Mouse (Mus musculus) frontal cortex, adult 2 months (tissue): ENCODE measurements around the gene Olfr588-ps1. TPM values are rescaled to one million over a fixed set of nuclear protein-coding genes. Genes with fewer than 3 reads are reported as not detected.
"Not testable (repeated sequence)": the region's sequence is repeated elsewhere in the genome, so short reads cannot be mapped to it uniquely, and the experiment has no call there.

Experiments used
- DNase-seq, 2 experiments: peaks; one replicate each; pipeline ENCODE4 v3.0.0; 2022; ENCODE audit warnings: low spot score in 1 of 2; ENCODE audit errors: extremely low spot score in 1 of 2
- polyA plus RNA-seq: library from polyadenylated mRNA; depleted of rRNA; stranded (reverse); fragments of >200 nt; gene quantifications from 2 replicates; pipeline ENCODE4 v1.2.3, GENCODE M21; 2012; rRNA removed

The Olfr588-ps1 gene
- polyA plus RNA-seq = not detected in 2 replicates

DNA sequence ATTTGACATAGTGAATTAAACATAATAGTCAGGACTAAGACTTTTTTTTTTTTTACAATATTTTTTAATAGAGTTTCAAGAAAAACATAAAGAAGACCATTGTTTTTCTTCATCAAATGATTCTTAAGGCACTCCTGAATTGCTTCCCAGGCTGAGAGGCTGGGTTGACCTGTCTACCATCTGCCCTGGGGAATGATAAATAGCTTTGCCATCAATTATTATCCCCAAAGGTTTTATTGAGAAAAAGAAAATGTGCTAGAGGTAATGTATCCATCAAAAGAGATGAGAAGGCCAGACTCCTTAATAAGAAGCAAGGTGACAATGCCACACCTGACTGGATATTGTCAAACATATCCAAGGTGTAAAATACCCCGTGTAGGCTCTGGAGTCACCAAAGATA lies at the start of gene Olfr588-ps1:
Olfr588-ps1 (plus strand) TSS at position 301 of the 400 bp plus-strand sequence.
- no peak for DNase-seq

DNA sequence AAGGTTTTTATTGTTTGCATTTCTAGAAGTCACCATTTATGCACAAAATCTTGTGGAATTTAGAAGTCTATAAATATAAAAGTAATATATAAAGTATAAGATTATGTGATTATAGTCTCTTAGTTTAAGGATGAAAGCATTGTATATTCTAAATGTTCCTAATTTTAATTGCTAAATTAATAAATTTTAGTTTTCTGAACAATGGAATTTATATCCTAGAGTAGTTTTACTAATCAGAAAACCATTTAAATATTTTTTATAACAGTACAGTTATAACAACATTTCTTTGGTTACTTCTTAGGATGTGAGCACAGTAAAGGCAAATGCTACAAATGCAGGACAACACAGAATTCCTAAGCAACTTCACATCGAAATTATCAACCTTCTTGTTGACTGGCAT lies 43.3 kb upstream of the Olfr588-ps1 start, which contains the start of gene Olfr585:
Olfr585 (plus strand) TSS at position 301 of the 400 bp plus-strand sequence.
- no peak for DNase-seq

DNA sequence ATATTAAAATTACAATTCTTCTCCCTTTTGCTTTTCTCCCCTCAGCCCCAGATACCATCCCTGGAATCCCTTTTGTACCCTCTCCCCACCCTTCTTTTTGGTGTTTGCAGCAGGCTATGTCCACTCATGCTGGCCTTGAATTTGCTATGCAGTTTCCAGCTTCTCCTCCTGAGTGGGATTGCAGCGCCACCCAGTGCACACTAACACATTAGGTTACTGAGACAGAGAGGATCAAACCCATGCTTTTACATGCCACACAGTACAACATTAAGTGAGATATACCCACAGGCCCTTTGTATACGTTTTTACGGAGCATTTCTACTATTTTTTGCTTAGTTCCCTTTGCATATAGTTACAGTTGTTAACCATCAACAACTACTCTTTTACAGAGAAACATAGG lies 21.3 kb upstream of the Olfr588-ps1 start:
- peak in 1 of 2 experiments; percentile 15 for DNase-seq

DNA sequence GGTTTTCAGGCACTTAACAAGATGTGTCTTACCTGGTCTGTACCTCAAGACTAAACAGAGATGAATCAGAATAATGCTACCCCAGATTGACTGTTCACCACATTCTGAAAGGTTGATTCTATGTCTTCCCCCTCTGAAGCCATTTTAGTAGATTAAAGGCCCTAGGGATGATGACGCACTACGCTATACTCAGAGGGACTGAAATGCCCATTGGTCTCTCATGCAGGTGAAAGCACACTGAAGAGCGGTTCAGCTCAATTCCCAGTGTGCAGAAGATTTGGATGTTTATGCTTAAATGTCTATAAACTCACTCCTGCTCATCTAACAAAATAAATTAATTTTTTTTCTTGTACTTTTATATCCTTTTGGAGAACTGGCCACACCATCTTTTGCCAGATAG lies 15.1 kb upstream of the Olfr588-ps1 start, which contains the start of gene Olfr586:
Olfr586 (minus strand) TSS at position 101 of the 400 bp plus-strand sequence.
- DNase-seq = no peak

DNA sequence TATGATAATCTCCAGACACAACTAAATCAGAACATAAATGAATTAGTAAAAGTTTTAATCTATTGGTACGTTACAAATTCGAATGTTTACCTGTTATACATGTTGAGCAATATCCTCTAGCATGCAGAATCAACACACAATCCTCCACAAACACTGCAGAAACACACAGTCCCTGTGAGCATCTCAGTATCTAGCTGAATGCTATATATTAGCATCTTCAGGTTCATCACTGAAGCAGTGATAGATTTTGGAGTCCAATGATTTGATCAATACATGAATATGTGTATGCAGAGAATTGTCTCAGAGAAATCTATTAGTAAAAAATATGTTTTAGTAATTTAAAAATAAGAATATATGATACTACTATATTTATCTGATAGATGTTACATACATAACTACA lies 15.6 kb downstream of the Olfr588-ps1 start, which contains the start of gene Olfr589:
Olfr589 (minus strand) TSS at position 101 of the 400 bp plus-strand sequence.
- DNase-seq = no peak

DNA sequence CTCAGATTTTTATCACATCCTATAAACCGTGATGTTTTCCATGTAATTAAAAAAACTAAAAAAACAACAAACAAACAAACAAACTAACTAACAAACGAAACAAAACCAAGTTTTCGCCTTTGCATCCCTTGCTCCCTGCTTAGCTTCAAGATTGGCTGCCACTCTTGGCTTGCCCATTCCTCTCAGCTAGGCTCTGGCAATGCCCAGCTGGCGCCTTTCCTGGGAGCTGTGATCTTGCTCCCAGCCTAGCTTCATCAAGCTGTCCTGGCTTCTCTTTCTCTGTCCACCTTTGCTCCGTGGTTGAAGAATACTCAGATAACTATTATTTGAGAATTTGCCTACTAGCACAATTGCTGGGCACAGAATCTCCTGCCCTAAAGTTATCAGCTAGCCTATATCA lies 29.0 kb downstream of the Olfr588-ps1 start:
- DNase-seq = no peak

DNA sequence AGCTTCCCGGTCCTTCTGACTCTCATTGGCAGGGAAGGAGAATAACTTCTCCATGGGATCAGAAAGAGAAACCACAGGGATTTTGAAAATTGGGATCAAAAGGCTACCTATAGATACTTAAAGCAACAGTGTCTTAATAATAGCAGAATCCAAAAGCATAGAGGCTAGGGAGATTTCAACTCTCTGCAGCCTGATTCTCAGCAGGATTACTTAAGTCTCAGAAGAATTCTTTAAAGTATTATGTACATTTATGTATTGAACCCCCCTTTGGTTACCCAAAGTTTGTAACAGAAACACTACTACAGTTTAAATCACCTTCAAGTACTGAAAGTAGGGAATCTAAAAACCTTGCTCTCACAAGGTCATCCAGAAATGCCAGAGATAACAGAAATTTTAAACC lies 37.6 kb downstream of the Olfr588-ps1 start, which contains the start of gene Olfr591:
Olfr591 (minus strand) TSS at position 101 of the 400 bp plus-strand sequence.
- no peak for DNase-seq

DNA sequence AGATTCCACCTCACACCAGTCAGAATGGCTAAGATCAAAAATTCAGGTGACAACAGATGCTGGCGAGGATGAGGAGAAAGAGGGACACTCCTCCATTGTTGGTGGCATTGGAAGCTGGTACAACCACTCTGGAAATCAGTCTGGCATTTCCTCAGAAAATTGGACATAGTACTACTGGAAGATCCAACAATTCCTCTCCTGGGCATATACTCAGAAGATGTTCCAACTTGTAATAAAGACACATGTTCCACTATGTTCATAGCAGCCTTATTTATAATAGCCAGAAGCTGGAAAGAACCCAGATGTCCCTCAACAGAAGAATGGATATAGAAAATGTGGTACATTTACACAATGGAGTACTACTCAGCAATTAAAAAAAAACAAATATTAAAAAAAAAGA lies 43.8 kb downstream of the Olfr588-ps1 start, which contains the start of gene Olfr592:
Olfr592 (plus strand) TSS at position 301 of the 400 bp plus-strand sequence.
- DNase-seq = not testable (repeated sequence)

Other genes starting within 250 kb of the Olfr588-ps1 start
- not detected in 2 replicates for gene Olfr569, start 250.0 kb upstream of the Olfr588-ps1 start, polyA plus RNA-seq
- gene Olfr570, start 246.3 kb upstream of the Olfr588-ps1 start, polyA plus RNA-seq = not detected in 2 replicates
- not detected in 2 replicates for gene Olfr571, start 223.3 kb upstream of the Olfr588-ps1 start, polyA plus RNA-seq
- gene Olfr572, start 216.5 kb upstream of the Olfr588-ps1 start, polyA plus RNA-seq = not detected in 2 replicates
- gene Olfr573-ps1, start 198.3 kb upstream of the Olfr588-ps1 start, polyA plus RNA-seq = not detected in 2 replicates
- not detected in 2 replicates for gene Olfr574, start 192.4 kb upstream of the Olfr588-ps1 start, polyA plus RNA-seq
- not detected in 2 replicates for gene Olfr575, start 182.1 kb upstream of the Olfr588-ps1 start, polyA plus RNA-seq
- not detected in 2 replicates for gene Olfr576, start 178.2 kb upstream of the Olfr588-ps1 start, polyA plus RNA-seq
- gene Olfr577, start 164.9 kb upstream of the Olfr588-ps1 start, polyA plus RNA-seq = not detected in 2 replicates
- gene Olfr578, start 151.6 kb upstream of the Olfr588-ps1 start, polyA plus RNA-seq = not detected in 2 replicates
- not detected in 2 replicates for gene Olfr582, start 102.9 kb upstream of the Olfr588-ps1 start, polyA plus RNA-seq
- gene Olfr583, start 89.6 kb upstream of the Olfr588-ps1 start, polyA plus RNA-seq = not detected in 2 replicates
- 0.13 TPM in 1 of 2 replicates, not detected in the other for gene Olfr584, start 59.0 kb upstream of the Olfr588-ps1 start, polyA plus RNA-seq
- gene Olfr585, start 43.2 kb upstream of the Olfr588-ps1 start, polyA plus RNA-seq = not detected in 2 replicates
- not detected in 2 replicates for gene Olfr586, start 15.2 kb upstream of the Olfr588-ps1 start, polyA plus RNA-seq
- not detected in 2 replicates for gene Olfr589, start 15.5 kb downstream of the Olfr588-ps1 start, polyA plus RNA-seq
- 0.11 TPM in 1 of 2 replicates, not detected in the other for gene Olfr591, start 37.5 kb downstream of the Olfr588-ps1 start, polyA plus RNA-seq
- not detected in 2 replicates for gene Olfr592, start 43.9 kb downstream of the Olfr588-ps1 start, polyA plus RNA-seq
- gene Olfr593, start 71.0 kb downstream of the Olfr588-ps1 start, polyA plus RNA-seq = not detected in 2 replicates
- gene Olfr594, start 76.1 kb downstream of the Olfr588-ps1 start, polyA plus RNA-seq = not detected in 2 replicates
- gene Usp17ld, start 111.6 kb downstream of the Olfr588-ps1 start, polyA plus RNA-seq = not detected in 2 replicates
- 0.23 TPM in 1 of 2 replicates, not detected in the other for gene Olfr596, start 164.8 kb downstream of the Olfr588-ps1 start, polyA plus RNA-seq
- gene Olfr597, start 175.4 kb downstream of the Olfr588-ps1 start, polyA plus RNA-seq = 0.19 TPM in 1 of 2 replicates, not detected in the other
- 0.06 TPM in 1 of 2 replicates, not detected in the other for gene Olfr598, start 182.7 kb downstream of the Olfr588-ps1 start, polyA plus RNA-seq
- gene Olfr599, start 195.0 kb downstream of the Olfr588-ps1 start, polyA plus RNA-seq = not detected in 2 replicates
- not detected in 2 replicates for gene Olfr600, start 208.8 kb downstream of the Olfr588-ps1 start, polyA plus RNA-seq
- gene Olfr601, start 221.8 kb downstream of the Olfr588-ps1 start, polyA plus RNA-seq = not detected in 2 replicates
- not detected in 2 replicates for gene Olfr603, start 245.3 kb downstream of the Olfr588-ps1 start, polyA plus RNA-seq